Mouse (Mus musculus): Measurements from ENCODE around the gene Usp25. TPM values are rescaled to one million over a fixed set of nuclear protein-coding genes. Genes with fewer than 3 reads are reported as not detected.

Gene Usp25
- polyA plus RNA-seq, 1 experiment from 2014 or later, result 11.9 TPM

- Histone ChIP-seq H3K9me3 (no peaks in the 10 kb centered on the region), H3K36me3 (no peaks in the 10 kb centered on the region), H3K27ac (replicated peaks) (no peak overlapping the region), H3K9ac (replicated peaks) (no peak overlapping the region), H3K4me2 (replicated peaks) (no peak overlapping the region), H3K4me3 (no peak overlapping the region), H3K4me1 (no peaks in the 10 kb centered on the region), H3K27me3 (no peaks in the 10 kb centered on the region)
- WGBS, result 58% methylated on average over 2 of the region's 2 CpGs
- no peak for ATAC-seq (replicated peaks)
Observed at GRCm38 (mm10) chr16:77153815-77154214, 140.3 kb downstream of the Usp25 start.

DNA sequence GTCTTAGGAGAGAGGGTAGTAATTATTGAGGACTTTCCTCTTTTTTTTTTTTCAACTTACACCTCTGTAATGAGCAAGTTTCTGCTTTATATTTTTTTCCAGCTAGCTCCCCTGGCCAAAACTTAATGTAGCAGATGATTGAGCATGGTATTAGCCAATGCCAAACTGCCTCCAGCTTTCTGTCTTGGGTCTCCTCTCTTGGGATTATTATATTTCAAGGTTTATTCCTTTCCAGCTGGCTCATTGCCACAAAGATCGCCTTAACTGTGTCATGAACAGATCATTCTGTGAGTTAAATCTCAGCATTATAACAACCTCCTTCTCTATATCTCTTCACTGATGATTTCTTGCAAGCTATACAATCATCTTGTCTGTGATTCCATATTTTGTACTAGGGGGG lies 141.3 kb downstream of the Usp25 start:
- H3K4me2 ChIP-seq (replicated peaks), result no peak overlapping the region
- H3K36me3 ChIP-seq, result no peaks in the 10 kb centered on the region
- no peak overlapping the region for H3K9ac ChIP-seq (replicated peaks)
- 79% methylated on average over 1 of the region's 1 CpGs for WGBS
- no peaks in the 10 kb centered on the region for H3K9me3 ChIP-seq
- ATAC-seq (replicated peaks), result no peak
- no peaks in the 10 kb centered on the region for H3K27me3 ChIP-seq
- no peak overlapping the region for H3K4me3 ChIP-seq
- H3K4me1 ChIP-seq, result no peaks in the 10 kb centered on the region
- no peak overlapping the region for H3K27ac ChIP-seq (replicated peaks)
